11 mouse cellular contexts compared by ENCODE assay signal in genomic region chr2:7944946-7945345, GRCm38 (mm10).
A peak's percentile ranks its signal among the peaks of the same experiment; 100 is the strongest.
DNase-seq lines count a peak whose midpoint lies in the region; ATAC-seq and TF ChIP-seq lines count a peak whose summit lies in the region.
"Had no signal": no experiment of that assay in that cellular context is flagged by ENCODE, and none has a peak within 500 bp of the region (broad histone marks: within the 10 kb centered on the region; RNA-seq: fewer than 3 reads in every experiment).

No protein-coding gene starts in this region.

- H3K9me3 ChIP-seq in forebrain, embryonic 14.5 days (replicated peaks; ENCODE audit: control insufficient read depth, low read length), result no peaks in the 10 kb centered on the region
- H3K9me3 ChIP-seq: midbrain, embryonic 12.5 days; stomach, embryonic 15.5 days had no signal

- H3K27ac ChIP-seq in forebrain, embryonic 14.5 days (ENCODE audit: low read depth, low read length), result no peak overlapping the region
- no peak overlapping the region for H3K27ac ChIP-seq in thymus, adult 2 months (ENCODE audit: control insufficient read depth, insufficient read depth, low read length)
- H3K27ac ChIP-seq: midbrain, embryonic 12.5 days; stomach, embryonic 15.5 days had no signal

- no peaks in the 10 kb centered on the region for H3K36me3 ChIP-seq in forebrain, embryonic 14.5 days (ENCODE audit: control insufficient read depth, insufficient read depth, low read length)
- H3K36me3 ChIP-seq in thymus, adult 2 months (ENCODE audit: control insufficient read depth, insufficient read depth, low read length), result no peaks in the 10 kb centered on the region
- H3K36me3 ChIP-seq: midbrain, embryonic 12.5 days; stomach, embryonic 15.5 days had no signal

- ATAC-seq in forebrain, embryonic 14.5 days, result no peak; the same call in 1 of the 2 replicates
- no peak for ATAC-seq in monocyte, adult 5-6 weeks (replicated peaks; ENCODE audit: insufficient number of reproducible peaks, low FRiP score, low TSS enrichment, poor library complexity, severe bottlenecking)
- ATAC-seq: Patski had no signal

- no peaks in the 10 kb centered on the region for H3K4me1 ChIP-seq in forebrain, embryonic 14.5 days (ENCODE audit: control insufficient read depth, insufficient read depth, low read length)
- no peaks in the 10 kb centered on the region for H3K4me1 ChIP-seq in thymus, adult 2 months (replicated peaks; ENCODE audit: control insufficient read depth, insufficient read depth, low read length)
- H3K4me1 ChIP-seq: midbrain, embryonic 12.5 days; stomach, embryonic 15.5 days had no signal

- H3K27me3 ChIP-seq in forebrain, embryonic 14.5 days (replicated peaks; ENCODE audit: control insufficient read depth, insufficient read depth, low read length), result no peaks in the 10 kb centered on the region
- H3K27me3 ChIP-seq in thymus, adult 2 months (ENCODE audit: control insufficient read depth, insufficient read depth, low read length), result no peaks in the 10 kb centered on the region
- H3K27me3 ChIP-seq: midbrain, embryonic 12.5 days; stomach, embryonic 15.5 days had no signal

- 64% methylated on average over 2 of the region's 2 CpGs for WGBS in forebrain, embryonic 14.5 days
- 73% methylated on average over 2 of the region's 2 CpGs for whole genome bisulfite sequencing in thymus, adult 2 months

- peak; percentile 10 to 26 for DNase-seq in heart, postnatal 10 days
- no peak for DNase-seq in heart, adult 8-10 months (ENCODE audit: low spot score)
- peak; percentile 18 for DNase-seq in R1 (ENCODE audit: low read depth, low spot score)
- DNase-seq in forebrain, embryonic 14.5 days (ENCODE audit: low spot score), result peak; percentile 20
- DNase-seq in lung, postnatal 10 days, result peak; percentile 30
- no peak for DNase-seq in thymus, adult 2 months
- DNase-seq in thymus, postnatal 36 days, result no peak

- intact Hi-C loops in heart, postnatal 10 days (cut with DNase I), result no loop called here

- no peak overlapping the region for H3K4me3 ChIP-seq in forebrain, embryonic 14.5 days (ENCODE audit: low read depth, low read length)
- H3K4me3 ChIP-seq in thymus, adult 2 months (ENCODE audit: control insufficient read depth, insufficient read depth, low read length), result no peak overlapping the region
- H3K4me3 ChIP-seq: midbrain, embryonic 12.5 days; stomach, embryonic 15.5 days had no signal

- no peak overlapping the region for H3K4me2 ChIP-seq in forebrain, embryonic 14.5 days (ENCODE audit: low read length)
- H3K4me2 ChIP-seq: midbrain, embryonic 12.5 days; stomach, embryonic 15.5 days had no signal

- TF ChIP-seq CTCF in thymus, adult 2 months (IDR thresholded peaks at IDR 0.05; ENCODE audit: borderline replicate concordance, control insufficient read depth, extremely low read depth, insufficient read depth, low read length, poor library complexity), result no peak

- no peak overlapping the region for H3K9ac ChIP-seq in forebrain, embryonic 14.5 days (ENCODE audit: low read length)
- H3K9ac ChIP-seq: midbrain, embryonic 12.5 days; stomach, embryonic 15.5 days had no signal

- TF ChIP-seq POLR2A in thymus, adult 2 months (IDR thresholded peaks at IDR 0.05; ENCODE audit: control insufficient read depth, extremely low read depth, insufficient read depth, low read length, poor library complexity), result no peak

Comparison
In these comparisons a context has a peak if more than half of its experiments do, and no peak if none do; other contexts are left out.
1. DNase-seq: peak in heart, postnatal 10 days (2 of 2), R1 (single experiment), forebrain, embryonic 14.5 days (single experiment) and lung, postnatal 10 days (single experiment); none in heart, adult 8-10 months (single experiment), thymus, adult 2 months (single experiment) and thymus, postnatal 36 days (0 of 2).